ENCODE assay signal across 13 mouse cellular contexts in genomic region chr5:114550886-114551492, GRCm38 (mm10). TPM values are rescaled to one million over a fixed set of nuclear protein-coding genes. Genes with fewer than 3 reads are reported as not detected.
DNase-seq lines count a peak whose midpoint lies in the region; ATAC-seq lines count a peak whose summit lies in the region.
"Had no signal": no experiment of that assay in that cellular context is flagged by ENCODE, and none has a peak within 500 bp of the region (broad histone marks: within the 10 kb centered on the region; RNA-seq: fewer than 3 reads in every experiment).

No protein-coding gene starts in this region.

- no peaks in the 10 kb centered on the region for H3K36me3 ChIP-seq in kidney, embryonic 16.5 days (ENCODE audit: insufficient read depth, low read length)
- H3K36me3 ChIP-seq in limb, embryonic 10.5 days = no peaks in the 10 kb centered on the region
- no peaks in the 10 kb centered on the region for H3K36me3 ChIP-seq in neural tube, embryonic 15.5 days
- no peaks in the 10 kb centered on the region for H3K36me3 ChIP-seq in heart, embryonic 11.5 days (ENCODE audit: control insufficient read depth, insufficient read depth, low read length)
- H3K36me3 ChIP-seq: G1E had no signal

- H3K4me2 ChIP-seq in kidney, embryonic 16.5 days (replicated peaks; ENCODE audit: low read depth, low read length) = no peak overlapping the region
- H3K4me2 ChIP-seq in neural tube, embryonic 15.5 days = no peak overlapping the region
- no peak overlapping the region for H3K4me2 ChIP-seq in heart, embryonic 11.5 days

- WGBS in kidney, embryonic 16.5 days = 7% methylated on average over 6 of the region's 6 CpGs
- WGBS in limb, embryonic 10.5 days = 13% methylated on average over 6 of the region's 6 CpGs
- WGBS in neural tube, embryonic 15.5 days = 7% methylated on average over 6 of the region's 6 CpGs
- WGBS in heart, embryonic 11.5 days (ENCODE audit: insufficient replicate concordance) = 33% methylated on average over 6 of the region's 6 CpGs

- peaks cover 4% of the 10 kb centered on the region; the same call in 1 of the 2 replicates for H3K9me3 ChIP-seq in kidney, embryonic 16.5 days (ENCODE audit: low read length)
- H3K9me3 ChIP-seq in limb, embryonic 10.5 days (replicated peaks) = 0 out of 2 replicates have a peak, but pooled peaks cover 2% of the 10 kb centered on the region
- H3K9me3 ChIP-seq in neural tube, embryonic 15.5 days (replicated peaks) = no peaks in the 10 kb centered on the region; the same call in 1 of the 2 replicates
- no peaks in the 10 kb centered on the region; the same call in 1 of the 2 replicates for H3K9me3 ChIP-seq in heart, embryonic 11.5 days (replicated peaks; ENCODE audit: control insufficient read depth, low read length)

- no peaks in the 10 kb centered on the region for H3K27me3 ChIP-seq in kidney, embryonic 16.5 days (ENCODE audit: insufficient read depth, low read length)
- H3K27me3 ChIP-seq in limb, embryonic 10.5 days (ENCODE audit: low read depth, poor library complexity, severe bottlenecking) = no peaks in the 10 kb centered on the region
- H3K27me3 ChIP-seq in neural tube, embryonic 15.5 days (replicated peaks) = no peaks in the 10 kb centered on the region
- H3K27me3 ChIP-seq in heart, embryonic 11.5 days (ENCODE audit: control insufficient read depth, insufficient read depth, low read length) = no peaks in the 10 kb centered on the region

- H3K4me3 ChIP-seq in kidney, embryonic 16.5 days (ENCODE audit: low read length) = no peak overlapping the region
- H3K4me3 ChIP-seq in limb, embryonic 10.5 days = no peak overlapping the region
- no peak overlapping the region for H3K4me3 ChIP-seq in neural tube, embryonic 15.5 days (replicated peaks)
- no peak overlapping the region for H3K4me3 ChIP-seq in heart, embryonic 11.5 days (ENCODE audit: low read depth, low read length)
- H3K4me3 ChIP-seq: heart, adult 2 months had no signal

- H3K9ac ChIP-seq in kidney, embryonic 16.5 days (replicated peaks; ENCODE audit: low read length) = 0 out of 2 replicates have a peak overlapping the region, but pooled peaks have one; percentile 35
- no peak overlapping the region for H3K9ac ChIP-seq in neural tube, embryonic 15.5 days (replicated peaks)
- H3K9ac ChIP-seq in heart, embryonic 11.5 days (ENCODE audit: low read depth, low read length) = no peak overlapping the region

- peak overlapping the region; percentile 82 for H3K27ac ChIP-seq in kidney, embryonic 16.5 days (ENCODE audit: low read length)
- peak overlapping the region; percentile 82 for H3K27ac ChIP-seq in limb, embryonic 10.5 days
- 0 out of 2 replicates have a peak overlapping the region, but pooled peaks have one; percentile 41 for H3K27ac ChIP-seq in neural tube, embryonic 15.5 days (replicated peaks)
- no peak overlapping the region for H3K27ac ChIP-seq in heart, embryonic 11.5 days (ENCODE audit: low read depth, low read length)
- H3K27ac ChIP-seq: heart, adult 2 months had no signal

- peak; percentile 75 to 84 for DNase-seq in adrenal gland, adult (ENCODE audit: inconsistent age in 2 of 2, low spot score in 1 of 2)
- DNase-seq in adrenal gland, adult 8-10 months = no peak
- DNase-seq in kidney, adult 8-10 months = no peak
- DNase-seq in limb, embryonic 10.5 days (ENCODE audit: low spot score) = peak; percentile 60
- no peak for DNase-seq in right cerebral cortex, postnatal 14 days
- DNase-seq: cerebellum, adult 9-10 months; heart, adult 2 months; kidney, adult 9 months had no signal

- ATAC-seq in kidney, embryonic 16.5 days (ENCODE audit: low FRiP score, low TSS enrichment) = 0 out of 2 replicates have a peak, but pooled peaks have one; percentile 16
- ATAC-seq in neural tube, embryonic 15.5 days (ENCODE audit: low FRiP score) = no peak
- ATAC-seq in heart, embryonic 11.5 days (replicated peaks; ENCODE audit: insufficient number of reproducible peaks, low FRiP score, low TSS enrichment) = no peak
- ATAC-seq: lung, postnatal 0 days had no signal

- peaks cover 29% of the 10 kb centered on the region for H3K4me1 ChIP-seq in kidney, embryonic 16.5 days (ENCODE audit: insufficient read depth, low read length)
- H3K4me1 ChIP-seq in limb, embryonic 10.5 days = peaks cover 50% of the 10 kb centered on the region
- H3K4me1 ChIP-seq in neural tube, embryonic 15.5 days = peaks cover 24% of the 10 kb centered on the region
- 0 out of 2 replicates have a peak, but pooled peaks cover 3% of the 10 kb centered on the region for H3K4me1 ChIP-seq in heart, embryonic 11.5 days (ENCODE audit: control insufficient read depth, insufficient read depth, low read length)

RNA-seq across cellular contexts. Expression of gene Fam222a, which starts 16.8 kb away (rescaled TPM):
- total RNA-seq in adrenal gland, adult 8-10 months (2022) = 10 to 100 TPM; 28.1 to 47.2 (median 33.7) TPM
- 4.1 and 4.5 TPM in 2 replicates for polyA plus RNA-seq in kidney, embryonic 16.5 days (2015; fragmentation: Nextera tagmentation; extraction: Ambion mirVana)
- 1.4 and 1.9 TPM in 2 replicates for polyA plus RNA-seq in limb, embryonic 10.5 days (2016; fragmentation: Nextera tagmentation; extraction: Ambion mirVana)
- 4.7 and 5.3 TPM in 2 replicates for polyA plus RNA-seq in neural tube, embryonic 15.5 days (2015; fragmentation: Nextera tagmentation; extraction: Ambion mirVana)
- 0.55 and 0.79 TPM in 2 replicates for polyA plus RNA-seq in heart, embryonic 11.5 days (2014; fragmentation: Nextera tagmentation; extraction: Ambion mirVana)

Comparison
In these comparisons a context has a peak if more than half of its experiments do, and no peak if none do; other contexts are left out.
1. DNase-seq: peak in adrenal gland, adult (2 of 2) and limb, embryonic 10.5 days (single experiment); none in adrenal gland, adult 8-10 months (single experiment), kidney, adult 8-10 months (0 of 2) and right cerebral cortex, postnatal 14 days (single experiment).